Mouse (Mus musculus) midbrain, postnatal 0 days (tissue): ENCODE measurements at regions not wholly inside any gene's neighbourhood (a gene's known extent, or its start where the extent isn't known, plus 50 kb on each side); places are given as distances from the start of the nearest gene placed in this dataset.

Experiments used
- ATAC-seq: fragments of 200-750 bp; cut with Nextera tagmentation; 2 replicates; pipeline ENCODE4 v1.8.0; 2017; ENCODE audit warnings: moderate number of reproducible peaks, mild to moderate bottlenecking, moderate TSS enrichment, moderate library complexity; ENCODE audit not compliant: low FRiP score
- DNase-seq: peaks from one replicate; pipeline ENCODE4 v3.0.0-alpha.2; 2015; ENCODE audit warnings: low spot score
- H3K27ac ChIP-seq: fragments of 300-500 bp; sonication (generic); 2 replicates; pipeline ENCODE4 v1.5.1; 2014; ENCODE audit warnings: low read depth, mild to moderate bottlenecking, low read length, mixed read lengths
- H3K27me3 ChIP-seq: fragments of 300-500 bp; sonication (generic); 2 replicates; pipeline ENCODE4 v1.6.1; 2014; ENCODE audit warnings: low read length, control low read depth, mixed read lengths; ENCODE audit not compliant: insufficient read depth
- H3K36me3 ChIP-seq: fragments of 300-500 bp; sonication (generic); 2 replicates; pipeline ENCODE4 v1.6.1; 2014; ENCODE audit warnings: low read length, control low read depth, mixed read lengths; ENCODE audit not compliant: insufficient read depth
- H3K4me1 ChIP-seq: fragments of 300-500 bp; sonication (generic); 2 replicates; pipeline ENCODE4 v1.6.1; 2014; ENCODE audit warnings: mild to moderate bottlenecking, control low read depth, antibody characterized with exemption, low read length, mixed read lengths; ENCODE audit not compliant: insufficient read depth
- H3K4me2 ChIP-seq: fragments of 300-500 bp; sonication (generic); 2 replicates; pipeline ENCODE4 v1.6.1; 2014; ENCODE audit warnings: low read depth, mild to moderate bottlenecking, low read length, mixed read lengths; ENCODE audit not compliant: poor library complexity, severe bottlenecking
- H3K4me3 ChIP-seq: fragments of 300-500 bp; sonication (generic); 2 replicates; pipeline ENCODE4 v1.5.1; 2014; ENCODE audit warnings: low read depth, mild to moderate bottlenecking, low read length, moderate library complexity
- H3K9ac ChIP-seq: fragments of 300-500 bp; sonication (generic); replicated peaks from 2 replicates; pipeline ENCODE4 v1.6.1; 2014; ENCODE audit warnings: mild to moderate bottlenecking, low read length, moderate library complexity, mixed read lengths; ENCODE audit not compliant: poor library complexity, severe bottlenecking
- H3K9me3 ChIP-seq: fragments of 300-500 bp; sonication (generic); 2 replicates; pipeline ENCODE4 v1.6.1; 2016; ENCODE audit warnings: low read length, control low read depth
- CTCF ChIP-seq: IDR thresholded peaks from 2 replicates; pipeline ENCODE4 v1.5.1; 2016; ENCODE audit warnings: antibody characterized with exemption, mild to moderate bottlenecking
- WGBS: fragments of 180-500 bp; shearing (Covaris S2); extraction: QIAGEN DNeasy Blood & Tissue Kit; methylation state at CpG from one replicate; pipeline ENCODE4 v1.1.7; 2014; 5-methylcytosine and 5-hydroxymethylcytosine counted together

GRCm38 (mm10) chr4:105282681-105283462, 125.7 kb downstream of the Plpp3 start:
- no peak for TF ChIP-seq CTCF
- no peak overlapping the region for H3K9ac ChIP-seq
- H3K27me3 ChIP-seq, result no peaks in the 10 kb centered on the region; the same call in 1 of the 2 replicates
- no peak overlapping the region for H3K27ac ChIP-seq
- 25% methylated on average over 6 of the region's 6 CpGs for WGBS
- DNase-seq (no peak), ATAC-seq (no peak)
- H3K36me3 ChIP-seq, result no peaks in the 10 kb centered on the region
- no peak overlapping the region for H3K4me2 ChIP-seq
- H3K4me3 ChIP-seq, result no peak overlapping the region
- 0 out of 2 replicates have a peak, but pooled peaks cover 3% of the 10 kb centered on the region for H3K4me1 ChIP-seq
- no peaks in the 10 kb centered on the region for H3K9me3 ChIP-seq

DNA sequence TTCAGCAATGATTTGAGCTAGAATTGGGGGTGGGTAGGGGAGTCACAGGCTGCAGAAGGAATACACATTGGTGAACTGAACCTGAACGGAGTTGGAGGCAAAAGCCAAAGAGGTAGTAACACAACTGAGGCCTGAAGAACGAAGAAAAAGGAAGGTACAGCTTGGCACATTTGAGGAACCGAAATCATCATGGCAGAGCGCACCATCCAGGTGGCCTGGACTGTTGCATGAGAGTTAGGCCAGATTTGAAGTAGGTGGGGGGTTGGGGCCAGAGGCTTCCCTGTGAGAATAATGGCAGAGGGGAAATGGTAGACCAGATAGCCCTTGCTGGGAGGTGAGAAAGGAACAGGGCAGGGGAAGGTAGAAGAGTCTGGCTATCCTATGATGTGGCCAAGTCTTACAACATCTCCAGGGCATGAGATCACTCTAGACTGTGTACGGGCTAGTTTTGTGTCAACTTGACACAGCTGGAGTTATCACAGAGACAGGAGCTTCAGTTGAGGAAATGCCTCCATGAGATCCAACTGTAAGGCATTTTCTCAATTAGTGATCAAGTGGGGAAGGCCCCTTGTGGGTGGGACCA, 128.4 kb downstream of the Plpp3 start:
- WGBS, result 97% methylated on average over 5 of the region's 5 CpGs
- ATAC-seq (no peak), DNase-seq (no peak)
- Histone ChIP-seq H3K27ac (no peak overlapping the region), H3K9ac (no peak overlapping the region), H3K4me2 (no peak overlapping the region), H3K9me3 (no peaks in the 10 kb centered on the region), H3K27me3 (no peaks in the 10 kb centered on the region; the same call in 1 of the 2 replicates), H3K36me3 (no peaks in the 10 kb centered on the region), H3K4me1 (0 out of 2 replicates have a peak, but pooled peaks cover 3% of the 10 kb centered on the region), H3K4me3 (no peak overlapping the region)
- TF ChIP-seq CTCF, result no peak

GRCm38 (mm10) chr4:105286299-105286698, 129.2 kb downstream of the Plpp3 start:
- no peak overlapping the region for H3K9ac ChIP-seq
- no peak overlapping the region for H3K4me3 ChIP-seq
- H3K36me3 ChIP-seq, result no peaks in the 10 kb centered on the region
- 88% methylated on average over 6 of the region's 6 CpGs for WGBS
- H3K4me2 ChIP-seq, result no peak overlapping the region
- 0 out of 2 replicates have a peak, but pooled peaks cover 3% of the 10 kb centered on the region for H3K4me1 ChIP-seq
- H3K27me3 ChIP-seq, result no peaks in the 10 kb centered on the region; the same call in 1 of the 2 replicates
- ATAC-seq (no peak), DNase-seq (no peak)
- H3K9me3 ChIP-seq, result no peaks in the 10 kb centered on the region
- no peak for TF ChIP-seq CTCF
- no peak overlapping the region for H3K27ac ChIP-seq

GRCm38 (mm10) chr4:105286809-105287208, 129.7 kb downstream of the Plpp3 start:
- ATAC-seq (no peak), DNase-seq (no peak)
- Histone ChIP-seq H3K4me3 (no peak overlapping the region), H3K9ac (no peak overlapping the region), H3K4me2 (no peak overlapping the region), H3K9me3 (no peaks in the 10 kb centered on the region), H3K27me3 (no peaks in the 10 kb centered on the region; the same call in 1 of the 2 replicates), H3K27ac (no peak overlapping the region), H3K4me1 (0 out of 2 replicates have a peak, but pooled peaks cover under 1% of the 10 kb centered on the region), H3K36me3 (no peaks in the 10 kb centered on the region)
- no peak for TF ChIP-seq CTCF
- WGBS, result 84% methylated on average over 10 of the region's 10 CpGs

GRCm38 (mm10) chr4:105287419-105287818, 130.3 kb downstream of the Plpp3 start:
- 42% methylated on average over 7 of the region's 7 CpGs for WGBS
- no peak overlapping the region for H3K27ac ChIP-seq
- H3K27me3 ChIP-seq, result no peaks in the 10 kb centered on the region; the same call in 1 of the 2 replicates
- no peak overlapping the region for H3K9ac ChIP-seq
- H3K9me3 ChIP-seq, result no peaks in the 10 kb centered on the region
- TF ChIP-seq CTCF, result no peak
- DNase-seq (no peak), ATAC-seq (no peak)
- H3K36me3 ChIP-seq, result no peaks in the 10 kb centered on the region
- no peak overlapping the region for H3K4me3 ChIP-seq
- no peak overlapping the region for H3K4me2 ChIP-seq
- no peaks in the 10 kb centered on the region for H3K4me1 ChIP-seq

DNA sequence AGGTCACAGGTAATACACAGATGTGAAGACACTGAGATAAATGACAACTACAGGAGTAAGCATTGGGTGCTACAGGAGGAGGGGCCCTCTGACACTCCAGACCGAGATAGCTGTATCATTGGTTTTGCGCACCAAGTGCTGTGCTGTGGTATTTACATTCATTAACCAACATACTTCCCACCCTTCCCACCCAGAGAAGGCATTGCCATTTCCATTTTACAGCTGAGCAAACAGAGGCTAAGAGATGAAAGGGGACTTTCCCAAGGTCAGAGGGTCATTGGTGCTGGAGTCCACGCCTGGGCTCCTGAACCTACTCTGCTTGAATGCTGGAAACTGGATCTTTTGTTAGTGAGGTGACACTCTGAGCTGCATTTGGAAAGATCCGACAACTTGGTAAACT, 132.5 kb downstream of the Plpp3 start:
- no peak for ATAC-seq
- no peak overlapping the region for H3K9ac ChIP-seq
- no peaks in the 10 kb centered on the region for H3K4me1 ChIP-seq

More for the DNA sequence above, 132.5 kb downstream of the Plpp3 start:
- WGBS, result 62% methylated on average over 4 of the region's 4 CpGs
- no peaks in the 10 kb centered on the region for H3K9me3 ChIP-seq
- no peak for TF ChIP-seq CTCF
- no peaks in the 10 kb centered on the region for H3K27me3 ChIP-seq
- no peak overlapping the region for H3K27ac ChIP-seq
- no peak overlapping the region for H3K4me3 ChIP-seq
- no peaks in the 10 kb centered on the region for H3K36me3 ChIP-seq
- no peak overlapping the region for H3K4me2 ChIP-seq
- DNase-seq, result no peak
